Mouse (Mus musculus): ENCODE measurements around the gene Dck. TPM values are rescaled to one million over a fixed set of nuclear protein-coding genes. Genes with fewer than 3 reads are reported as not detected.

The Dck gene
- total RNA-seq, 2 experiments from 2014 or later: 43.3 to 85.7 TPM

GRCm38 (mm10) chr5:88785059-88785458 lies 20.3 kb downstream of the Dck start:
- no peak for ATAC-seq (replicated peaks; ENCODE audit: low FRiP score, low TSS enrichment, poor library complexity, severe bottlenecking)

GRCm38 (mm10) chr5:88790675-88791074 lies 25.9 kb downstream of the Dck start:
- no peak for ATAC-seq (replicated peaks; ENCODE audit: low FRiP score, low TSS enrichment, poor library complexity, severe bottlenecking)

DNA sequence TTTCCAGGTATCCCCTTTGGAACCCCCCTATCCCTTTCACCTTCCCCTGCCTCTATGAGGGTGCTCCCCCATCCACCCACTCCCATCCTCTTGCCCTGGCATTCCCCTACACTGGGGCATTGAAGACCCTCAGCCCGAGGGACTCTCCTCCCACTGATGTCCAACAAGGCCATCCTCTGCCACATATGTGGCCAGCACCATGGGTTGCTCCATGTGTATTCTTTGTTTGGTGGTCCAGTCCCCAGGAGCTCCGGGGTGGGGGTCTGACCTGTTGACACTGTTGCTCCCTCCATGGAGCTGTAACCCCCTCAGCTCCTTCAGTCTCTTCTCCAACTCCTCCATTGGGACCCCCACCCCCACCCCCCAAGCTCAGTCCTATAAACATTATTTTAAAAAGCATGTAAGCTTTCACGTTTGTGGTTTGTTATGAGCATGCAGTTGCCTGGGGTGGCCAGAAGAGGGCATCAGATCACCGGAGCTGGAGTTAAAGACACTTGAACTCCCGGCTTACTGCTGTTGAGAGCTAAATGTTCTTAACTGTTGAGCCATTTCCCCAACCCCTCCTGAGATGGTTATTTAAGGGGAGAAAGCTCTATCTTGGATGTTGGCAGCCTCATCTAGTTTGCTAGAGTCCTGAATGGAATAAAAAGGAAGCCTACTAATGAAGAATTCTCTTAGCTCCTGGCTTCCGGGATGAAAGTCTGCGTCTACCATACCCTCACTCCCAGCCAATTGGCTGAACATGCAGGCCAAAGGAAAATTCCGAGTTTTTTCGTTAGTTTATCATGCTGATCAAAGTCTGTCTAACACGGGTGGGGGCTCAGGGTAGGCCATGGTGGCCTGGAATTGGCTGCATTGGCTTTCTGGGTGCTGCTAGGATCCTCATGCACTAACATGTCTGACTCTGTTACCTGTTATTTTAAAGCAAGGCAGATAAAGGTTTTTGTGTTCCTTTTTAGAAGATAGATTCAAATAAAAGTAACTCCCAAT lies 26.8 kb downstream of the Dck start:
- peak; percentile 87; the same call in 1 of the 2 replicates for ATAC-seq (replicated peaks; ENCODE audit: low FRiP score, low TSS enrichment, poor library complexity, severe bottlenecking)

DNA sequence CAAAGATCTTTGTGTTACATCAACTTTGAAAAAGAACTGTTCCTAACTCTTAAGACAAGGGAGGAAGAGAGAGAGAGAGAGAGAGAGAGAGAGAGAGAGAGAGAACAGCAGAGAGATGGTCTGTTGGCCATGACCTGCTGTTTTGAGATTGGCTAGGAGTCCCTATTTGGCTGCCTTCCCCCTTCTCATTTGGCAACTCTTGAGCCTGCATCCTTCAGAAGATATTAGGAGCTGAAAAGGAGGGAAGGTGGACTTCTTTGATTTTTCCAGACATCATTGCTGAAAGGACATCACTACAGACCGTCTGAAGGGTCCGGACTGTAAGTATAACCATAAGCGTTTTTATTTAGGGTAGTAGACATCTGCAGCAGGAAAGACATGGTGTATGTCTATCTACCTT lies 28.9 kb downstream of the Dck start:
- ATAC-seq (replicated peaks; ENCODE audit: low FRiP score, low TSS enrichment, poor library complexity, severe bottlenecking): no peak

DNA sequence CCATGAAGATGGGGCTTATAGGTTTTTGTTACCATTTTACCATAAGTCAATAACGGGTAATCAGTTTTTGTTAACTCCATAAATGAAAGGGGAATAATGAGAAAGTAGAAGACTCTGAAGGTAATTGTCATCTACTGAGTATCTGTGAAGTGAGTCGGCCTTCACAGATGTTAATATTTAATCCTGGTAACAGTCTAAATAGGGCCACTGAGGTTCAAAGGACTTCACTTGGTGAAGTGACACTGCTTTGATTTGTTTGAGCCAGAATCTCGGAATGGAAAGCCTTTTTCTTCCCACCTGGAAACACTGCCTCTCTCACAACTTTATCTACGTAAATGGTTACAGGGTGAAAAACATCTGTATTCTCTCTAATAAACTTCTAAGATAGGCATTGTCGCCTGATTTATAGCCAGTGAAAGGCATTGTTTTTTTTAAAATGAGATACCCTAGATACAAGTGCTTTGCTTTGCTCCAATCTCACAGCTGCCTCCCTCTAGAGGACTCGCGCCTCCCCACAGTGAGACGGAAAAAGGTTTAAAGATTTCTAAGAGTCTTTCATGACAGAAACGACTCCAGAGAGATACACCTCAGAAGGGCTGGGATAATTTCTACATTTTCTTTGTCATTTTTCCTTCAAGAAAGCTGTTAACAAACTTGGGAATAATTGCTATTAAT lies 31.3 kb downstream of the Dck start:
- ATAC-seq (replicated peaks; ENCODE audit: low FRiP score, low TSS enrichment, poor library complexity, severe bottlenecking): no peak

DNA sequence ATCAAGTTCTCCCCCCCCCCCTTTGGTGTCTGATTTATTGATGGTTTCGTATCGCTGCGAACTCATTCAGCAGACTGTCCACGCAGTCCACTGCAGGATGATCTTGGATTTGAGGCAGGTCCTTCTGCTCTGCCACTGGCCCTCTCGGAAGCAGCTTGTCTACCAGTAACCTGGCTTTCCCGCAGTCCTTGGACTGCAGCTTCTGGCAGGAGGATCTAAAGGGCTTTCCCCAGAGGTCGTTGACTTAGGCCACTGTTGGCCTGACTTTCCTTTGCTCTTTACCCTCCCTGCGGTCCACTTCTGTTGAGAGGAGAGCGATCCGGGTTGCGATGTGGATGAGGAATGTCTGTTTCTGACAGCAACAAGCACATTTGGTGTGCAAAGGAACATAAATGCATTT lies 31.8 kb downstream of the Dck start:
- ATAC-seq (replicated peaks; ENCODE audit: low FRiP score, low TSS enrichment, poor library complexity, severe bottlenecking): no peak

- ATAC-seq (replicated peaks; ENCODE audit: low FRiP score, low TSS enrichment, poor library complexity, severe bottlenecking): no peak
These were observed 32.3 kb downstream of the Dck start for GRCm38 (mm10) chr5:88797121-88797520.

DNA sequence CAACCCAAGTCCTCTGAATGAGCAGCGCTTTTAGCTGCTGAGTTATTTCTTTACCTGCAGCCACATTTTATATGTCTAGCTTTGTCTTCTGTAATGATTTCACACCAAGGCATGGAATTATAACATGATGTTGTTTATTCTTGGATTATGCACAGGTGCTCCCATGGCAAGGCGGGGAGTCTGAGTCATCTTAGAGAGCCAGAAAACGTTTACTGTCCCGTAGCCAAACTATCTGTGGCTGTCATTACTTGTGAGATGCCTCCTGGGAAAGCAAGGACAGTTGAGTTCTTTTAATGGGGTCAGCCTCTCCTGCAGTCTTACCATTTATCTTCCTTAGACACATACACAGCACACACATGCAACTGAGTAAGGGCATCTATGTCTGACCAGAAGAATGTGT lies 40.8 kb downstream of the Dck start:
- no peak for ATAC-seq (replicated peaks; ENCODE audit: low FRiP score, low TSS enrichment, poor library complexity, severe bottlenecking)

DNA sequence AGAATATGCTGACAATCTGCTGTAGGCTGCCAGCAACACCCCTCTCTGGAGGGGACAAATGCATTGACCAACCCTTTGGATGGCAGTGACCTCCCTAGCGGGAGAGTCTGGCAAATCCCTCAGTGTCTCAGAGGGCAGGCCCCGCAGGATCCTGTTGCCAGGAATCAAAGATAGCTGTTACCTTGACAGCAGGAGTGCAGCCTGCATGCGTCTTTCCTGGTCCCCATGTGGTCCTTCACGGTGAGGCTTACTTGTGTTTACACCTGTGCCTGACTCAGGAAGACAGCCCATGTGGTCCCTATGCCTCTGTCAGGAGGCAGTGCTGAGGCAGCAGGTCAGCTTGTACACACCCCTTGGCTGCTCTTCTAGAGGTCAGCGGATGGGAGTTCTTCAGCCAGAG lies 41.5 kb downstream of the Dck start:
- ATAC-seq (replicated peaks; ENCODE audit: low FRiP score, low TSS enrichment, poor library complexity, severe bottlenecking): no peak

- ATAC-seq (replicated peaks; ENCODE audit: low FRiP score, low TSS enrichment, poor library complexity, severe bottlenecking): no peak
These were observed 42.5 kb downstream of the Dck start for GRCm38 (mm10) chr5:88807342-88807741.

- ATAC-seq (replicated peaks; ENCODE audit: low FRiP score, low TSS enrichment, poor library complexity, severe bottlenecking): no peak
These were observed 48.4 kb downstream of the Dck start for GRCm38 (mm10) chr5:88813188-88813587.

DNA sequence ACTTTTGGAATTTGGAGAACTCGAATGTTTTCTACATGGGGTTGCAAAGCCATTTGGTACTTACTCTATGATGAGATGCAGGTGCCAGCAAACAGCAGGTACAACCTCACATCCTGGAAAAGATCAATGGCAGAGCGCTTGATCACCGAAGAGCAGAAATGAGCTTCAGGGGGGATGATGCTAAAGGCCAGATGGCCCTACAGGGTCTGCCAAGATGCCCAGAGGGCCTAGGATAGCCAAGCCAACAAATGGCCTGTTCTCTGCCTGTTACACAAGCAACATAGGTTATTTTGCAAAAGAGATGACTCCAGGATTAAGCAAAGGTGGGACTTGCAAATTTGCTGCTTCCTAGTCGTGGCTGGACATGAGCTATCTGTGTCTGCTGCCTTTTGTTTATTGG lies 49.8 kb downstream of the Dck start:
- ATAC-seq (replicated peaks; ENCODE audit: low FRiP score, low TSS enrichment, poor library complexity, severe bottlenecking): no peak

DNA sequence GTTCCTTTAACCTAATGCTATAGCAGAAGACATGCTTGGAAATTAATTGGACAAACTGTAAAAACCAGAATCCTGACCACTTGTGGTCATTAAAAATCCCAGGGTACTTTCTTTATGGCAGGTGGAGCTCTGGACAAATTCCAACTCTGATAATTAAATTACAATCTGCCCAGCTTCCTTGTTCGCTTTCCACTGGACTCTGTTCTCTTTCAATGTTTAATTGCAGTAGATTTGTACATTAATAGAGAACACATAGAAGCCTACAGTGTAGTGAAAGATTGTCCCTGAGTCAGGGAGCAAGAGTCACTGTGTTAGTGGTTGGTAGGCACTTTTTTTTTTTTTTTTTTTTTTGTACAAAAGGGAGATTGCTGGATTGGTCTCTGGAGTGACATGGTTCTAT lies 56.7 kb downstream of the Dck start:
- ATAC-seq (replicated peaks; ENCODE audit: low FRiP score, low TSS enrichment, poor library complexity, severe bottlenecking): no peak

GRCm38 (mm10) chr5:88824838-88825237 lies 60.0 kb downstream of the Dck start:
- no peak for ATAC-seq (replicated peaks; ENCODE audit: low FRiP score, low TSS enrichment, poor library complexity, severe bottlenecking)

GRCm38 (mm10) chr5:88829835-88830571 lies 65.2 kb downstream of the Dck start:
- no peak for ATAC-seq (replicated peaks; ENCODE audit: low FRiP score, low TSS enrichment, poor library complexity, severe bottlenecking)

- no peak for ATAC-seq (replicated peaks; ENCODE audit: low FRiP score, low TSS enrichment, poor library complexity, severe bottlenecking)
These were observed 66.1 kb downstream of the Dck start for GRCm38 (mm10) chr5:88830880-88831279.

DNA sequence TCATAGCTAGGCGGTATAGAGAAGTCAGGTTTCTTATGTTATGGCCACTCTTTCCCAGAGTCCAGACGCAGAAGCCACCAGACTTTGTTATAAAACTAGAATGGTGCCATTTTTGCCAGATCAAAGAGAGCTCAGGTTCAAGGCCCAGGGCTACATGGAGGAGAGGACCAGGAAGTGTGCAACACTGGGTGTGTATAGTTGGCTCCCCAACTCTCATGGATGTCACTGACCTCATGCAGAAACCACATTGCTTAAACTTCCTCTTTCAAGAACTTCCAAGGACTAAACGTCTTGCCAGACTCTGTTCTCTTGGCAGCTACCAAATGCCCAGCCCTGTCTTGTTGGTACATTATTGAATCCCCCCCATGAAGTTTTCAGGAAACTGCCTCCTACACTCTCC lies 67.1 kb downstream of the Dck start:
- ATAC-seq (replicated peaks; ENCODE audit: low FRiP score, low TSS enrichment, poor library complexity, severe bottlenecking): no peak

Measured in megakaryocyte-erythroid progenitor cell, adult 5-6 weeks (primary cell).